Mouse (Mus musculus) telencephalon, adult 2 months (tissue): Measurements from ENCODE around the gene Nsd1.
A peak's percentile ranks its signal among the peaks of the same experiment; 100 is the strongest.
"Not testable (repeated sequence)": the region's sequence is repeated elsewhere in the genome, so short reads cannot be mapped to it uniquely, and the experiment has no call there.

ENCODE experiments used
- DNase-seq: peaks from one replicate; pipeline ENCODE4 v3.0.0-alpha.2; 2011; ENCODE audit warnings: low read depth, low spot score

Nsd1 gene

DNA sequence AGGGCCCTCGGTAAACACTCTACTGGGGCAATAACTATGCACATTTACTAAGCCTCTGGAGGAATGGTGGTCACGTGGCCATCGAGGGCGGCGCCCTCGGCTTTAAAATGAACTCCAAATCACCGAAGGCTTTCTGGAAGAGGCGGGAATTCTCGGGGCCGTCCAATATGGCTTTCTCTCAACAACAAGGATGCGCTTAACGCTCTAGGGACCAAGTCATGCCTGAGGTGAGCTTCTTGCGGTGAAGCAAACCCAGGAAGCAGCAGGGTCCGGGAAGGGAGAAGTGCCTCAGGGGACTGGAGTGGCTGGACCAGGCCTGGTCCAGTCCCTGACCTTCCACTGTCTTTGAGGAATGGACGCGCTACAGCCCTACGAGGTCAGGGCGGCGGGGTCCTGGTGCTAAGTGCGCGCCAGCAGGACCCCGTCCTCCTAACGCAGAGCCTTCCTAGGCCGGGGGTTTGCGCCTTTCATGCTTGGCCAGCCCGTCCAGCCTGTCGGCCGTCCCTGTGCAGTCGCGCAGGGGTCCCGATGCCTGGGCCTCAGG, at the start of gene Nsd1:
Gene Nsd1 (plus strand): TSS at position 134 of the 544 bp plus-strand sequence.
- DNase-seq, result no peak

DNA sequence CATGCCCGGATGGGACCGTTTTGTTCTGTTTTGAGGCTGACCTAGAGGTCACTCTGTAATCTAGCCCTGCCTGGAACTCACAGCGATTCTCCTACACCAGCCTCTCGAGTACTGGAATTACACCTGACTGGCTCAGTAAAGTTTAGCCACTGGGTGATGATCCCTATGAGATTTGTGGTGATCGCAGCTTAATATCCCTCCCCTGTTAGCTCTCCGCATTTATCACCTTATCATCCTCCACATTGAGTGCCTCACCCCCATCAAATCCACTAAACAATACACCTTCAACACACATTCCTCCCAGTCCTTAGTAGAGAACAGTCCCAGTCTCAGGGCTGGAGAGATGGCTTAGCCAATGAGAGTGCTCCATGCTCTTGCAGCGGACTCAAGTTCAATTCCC, 47.2 kb upstream of the Nsd1 start:
- no peak for DNase-seq

DNA sequence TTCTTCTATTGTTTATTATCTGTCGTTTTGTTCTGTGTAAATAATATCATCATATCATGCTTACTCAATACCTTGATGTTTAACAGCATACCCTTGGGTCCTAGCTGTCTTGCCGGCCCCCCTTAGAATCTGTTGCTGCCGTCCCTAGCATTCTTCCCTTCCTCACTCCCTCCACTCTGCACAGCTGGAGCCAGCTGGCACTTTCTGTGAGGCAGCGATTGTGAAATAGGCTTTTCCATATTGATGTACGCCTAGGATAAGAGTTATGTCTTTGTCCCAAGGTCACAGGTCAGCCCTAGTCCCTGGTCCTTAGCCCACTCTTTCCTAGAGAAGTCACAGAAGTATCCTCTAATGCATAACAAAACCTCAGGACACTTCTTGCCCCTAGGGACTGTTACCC, 46.0 kb upstream of the Nsd1 start:
- no peak for DNase-seq

DNA sequence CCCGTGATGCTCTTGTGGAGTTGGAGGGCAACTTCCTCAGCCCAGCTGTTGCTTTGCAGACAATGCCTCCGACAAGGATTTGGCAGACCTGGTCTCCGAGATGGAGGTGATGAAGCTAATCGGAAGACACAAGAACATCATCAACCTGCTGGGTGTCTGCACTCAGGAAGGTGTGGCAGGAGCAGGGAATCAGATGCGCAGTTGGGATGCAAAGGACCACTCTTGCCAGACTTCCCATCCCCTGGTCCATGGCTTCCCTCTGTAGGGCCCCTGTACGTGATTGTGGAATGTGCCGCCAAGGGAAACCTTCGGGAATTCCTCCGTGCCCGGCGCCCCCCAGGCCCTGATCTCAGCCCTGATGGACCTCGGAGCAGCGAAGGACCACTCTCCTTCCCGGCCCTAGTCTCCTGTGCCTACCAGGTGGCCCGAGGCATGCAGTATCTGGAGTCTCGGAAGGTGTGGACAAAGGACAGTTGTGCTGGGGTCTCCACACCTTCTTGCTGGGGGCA, 43.7 kb upstream of the Nsd1 start:
- DNase-seq, result no peak

DNA sequence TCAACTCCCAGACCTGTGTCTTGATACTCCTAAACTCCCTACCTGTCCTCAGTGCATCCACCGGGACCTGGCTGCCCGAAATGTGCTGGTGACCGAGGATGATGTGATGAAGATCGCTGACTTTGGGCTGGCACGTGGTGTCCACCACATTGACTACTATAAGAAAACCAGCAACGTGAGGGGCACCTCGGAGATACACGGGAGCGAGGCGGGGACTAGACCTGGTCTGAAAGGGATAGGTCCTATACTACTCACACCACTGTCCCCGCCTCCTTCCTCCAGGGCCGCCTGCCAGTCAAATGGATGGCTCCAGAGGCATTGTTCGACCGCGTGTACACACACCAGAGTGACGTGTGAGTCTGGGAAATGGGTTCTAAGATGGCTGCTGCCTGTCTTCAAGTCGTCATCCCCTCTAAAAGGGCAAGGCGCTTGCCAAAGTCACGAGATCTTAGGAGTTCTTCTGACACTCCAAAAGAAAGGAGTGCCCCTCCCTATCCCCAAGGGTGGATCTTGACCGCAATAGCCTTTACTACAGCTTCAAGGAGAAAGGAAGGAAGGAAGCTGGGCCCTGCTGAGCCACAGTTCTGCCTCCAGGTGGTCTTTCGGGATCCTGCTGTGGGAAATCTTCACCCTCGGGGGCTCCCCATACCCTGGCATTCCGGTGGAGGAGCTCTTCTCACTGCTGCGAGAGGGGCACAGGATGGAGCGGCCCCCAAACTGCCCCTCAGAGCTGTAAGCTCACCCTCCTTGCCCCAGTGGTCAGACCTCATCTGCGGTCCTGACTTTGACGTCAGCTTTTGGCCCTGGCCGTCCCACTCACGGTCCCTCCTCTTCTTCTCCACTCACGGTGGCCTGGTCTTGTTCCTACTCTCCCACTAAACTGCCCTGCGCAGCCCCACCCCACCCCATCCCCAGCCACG, 42.5 kb upstream of the Nsd1 start:
- no peak for DNase-seq

DNA sequence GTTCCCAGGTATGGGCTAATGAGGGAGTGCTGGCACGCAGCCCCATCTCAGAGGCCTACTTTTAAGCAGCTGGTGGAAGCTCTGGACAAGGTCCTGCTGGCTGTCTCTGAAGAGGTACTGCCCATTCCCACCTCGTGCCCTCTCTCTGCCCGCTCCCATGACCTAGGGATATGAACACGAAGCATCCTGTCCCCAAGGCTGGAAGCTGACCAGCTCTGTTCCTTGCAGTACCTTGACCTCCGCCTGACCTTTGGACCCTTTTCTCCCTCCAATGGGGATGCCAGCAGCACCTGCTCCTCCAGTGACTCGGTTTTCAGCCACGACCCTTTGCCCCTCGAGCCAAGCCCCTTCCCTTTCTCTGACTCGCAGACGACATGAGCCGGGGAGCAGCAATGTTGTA, 41.8 kb upstream of the Nsd1 start:
- no peak for DNase-seq

DNA sequence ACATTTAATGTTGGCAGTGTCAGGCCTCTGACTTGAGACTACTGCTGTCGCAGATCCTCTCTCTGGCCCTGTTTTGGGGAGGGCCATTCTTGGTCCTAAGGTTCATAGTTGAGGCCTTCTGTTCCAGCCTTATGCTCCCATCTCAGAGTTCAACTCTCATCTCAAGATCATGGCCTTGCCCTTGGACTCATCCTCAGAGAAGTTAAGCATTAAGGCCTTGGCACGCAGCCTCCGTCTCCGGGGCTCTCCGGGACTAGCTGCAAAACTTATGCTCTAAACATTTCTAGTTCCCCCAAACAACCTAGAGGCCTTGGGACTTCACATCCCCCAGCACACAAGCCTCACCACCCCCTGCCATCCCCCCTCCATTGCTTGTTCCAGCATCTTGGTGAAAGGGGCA, 41.3 kb upstream of the Nsd1 start:
- DNase-seq, result no peak

DNA sequence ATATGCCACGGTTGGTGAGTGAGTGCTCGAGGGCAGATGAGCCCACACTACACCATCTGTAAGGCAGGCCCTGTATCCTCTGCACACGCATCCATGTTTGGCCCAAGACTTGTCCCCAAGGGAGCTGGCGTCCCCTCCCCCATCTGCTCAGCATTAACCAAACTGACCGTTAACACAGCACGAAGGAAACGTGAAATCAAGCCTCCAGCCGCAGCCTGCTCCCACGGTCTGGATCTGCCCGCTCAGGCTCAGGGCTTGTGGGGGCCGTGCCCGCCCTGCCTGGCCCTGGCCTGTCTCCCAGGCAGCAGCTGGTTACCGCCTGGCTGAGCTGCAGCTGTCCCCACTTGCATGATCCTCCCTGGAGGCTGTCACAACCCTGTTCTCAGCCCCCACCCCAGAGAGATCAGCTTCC, 40.6 kb upstream of the Nsd1 start:
- DNase-seq, result no peak

DNA sequence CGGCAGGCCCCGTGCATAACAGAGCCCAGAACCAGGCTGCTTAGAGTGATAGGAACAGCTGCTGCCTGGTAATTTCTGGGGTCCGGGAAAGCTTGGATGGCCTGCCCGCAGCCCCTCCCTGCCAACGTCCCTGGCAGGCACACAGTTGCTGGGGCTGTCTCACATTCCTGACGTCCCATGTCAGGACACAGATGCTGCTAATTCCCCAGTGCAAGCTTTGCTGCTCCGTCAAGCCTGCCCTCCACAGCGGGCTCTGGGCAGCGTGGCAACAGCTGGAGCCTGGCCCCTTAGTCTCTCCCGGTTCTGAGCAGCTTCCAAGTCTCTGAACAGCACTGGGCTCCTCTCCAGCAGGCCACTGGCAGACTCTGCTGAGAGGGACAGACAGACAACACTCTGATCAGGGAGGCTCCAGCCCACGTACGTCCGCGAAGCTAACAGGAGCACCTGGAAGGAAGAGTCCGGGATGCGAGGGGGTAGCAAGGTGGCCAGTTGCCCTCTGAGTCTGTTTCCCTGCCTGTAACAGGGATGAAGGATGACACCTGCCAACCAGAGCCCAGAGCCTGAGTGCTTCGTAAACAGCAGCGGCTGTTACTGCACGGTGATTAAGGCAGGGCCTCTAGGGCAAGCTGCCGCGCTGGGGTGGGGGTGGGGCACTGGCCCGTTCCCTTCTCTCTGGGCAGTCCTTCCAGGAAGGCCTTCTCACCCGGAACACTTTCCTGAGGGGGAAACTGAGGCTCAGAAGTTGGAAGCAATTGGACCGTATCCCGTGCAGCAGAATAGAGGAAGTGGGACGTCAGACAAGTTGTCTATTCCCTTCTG, 37.9 kb upstream of the Nsd1 start:
- no peak for DNase-seq

DNA sequence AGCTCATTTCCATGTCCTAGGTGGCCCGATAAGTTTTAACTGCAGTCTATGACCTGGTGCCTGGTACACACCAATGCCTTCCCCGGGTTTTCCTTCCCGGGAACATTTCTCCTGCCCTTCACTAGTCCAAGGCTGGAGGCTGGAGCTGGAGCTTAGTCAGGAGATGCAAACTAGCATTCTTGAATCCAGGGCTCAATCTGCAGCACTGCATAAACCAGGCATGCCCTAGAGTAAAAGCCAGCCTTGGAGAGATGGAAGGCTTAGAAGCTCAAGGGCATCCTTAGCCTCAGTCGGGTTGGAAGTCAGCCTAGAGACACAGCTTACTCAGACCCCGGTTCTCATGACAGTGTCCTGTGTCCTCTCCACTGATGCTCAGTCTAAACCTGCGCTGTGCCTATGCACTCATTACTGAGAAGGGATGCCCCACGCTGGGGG, 37.2 kb upstream of the Nsd1 start:
- no peak for DNase-seq

DNA sequence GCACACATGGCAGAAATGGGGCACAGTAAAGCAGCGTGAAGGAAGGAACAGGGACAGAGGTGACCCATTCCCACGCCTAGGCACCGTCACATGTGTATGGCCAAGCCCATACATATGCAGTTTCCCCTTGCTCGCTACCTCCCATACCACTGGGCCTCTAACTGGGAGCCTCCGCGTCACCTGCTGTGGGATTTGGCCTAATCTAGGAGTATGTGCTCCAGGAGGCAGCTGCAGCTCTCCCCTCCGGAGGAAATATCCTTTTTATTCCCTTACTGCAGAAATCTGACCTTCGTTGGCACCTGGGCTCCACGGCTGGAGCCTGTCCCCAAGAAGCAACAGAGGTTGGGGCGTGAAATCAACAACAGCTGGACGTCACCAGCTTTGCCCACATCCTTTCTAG, 35.2 kb upstream of the Nsd1 start:
- no peak for DNase-seq

DNA sequence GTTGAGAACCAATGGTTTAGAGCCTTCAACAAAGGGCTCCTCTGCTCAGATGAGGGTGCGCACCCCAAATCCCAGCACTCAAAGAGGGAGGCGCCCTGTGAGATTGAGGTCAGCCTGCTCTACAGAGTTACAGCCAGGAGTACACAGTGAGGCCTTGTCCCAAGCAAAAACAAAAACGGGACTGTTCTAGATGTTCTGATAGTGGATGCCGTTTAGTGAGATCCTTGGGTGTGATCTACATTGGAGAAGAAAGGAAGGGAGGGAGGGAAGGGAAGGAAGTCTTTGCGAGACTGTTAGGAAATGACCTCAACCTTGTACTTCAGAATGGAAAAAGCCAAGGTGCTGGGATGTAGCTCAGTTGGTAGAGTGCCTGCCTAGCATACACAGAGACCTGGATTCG, 33.3 kb upstream of the Nsd1 start:
- no peak for DNase-seq

DNA sequence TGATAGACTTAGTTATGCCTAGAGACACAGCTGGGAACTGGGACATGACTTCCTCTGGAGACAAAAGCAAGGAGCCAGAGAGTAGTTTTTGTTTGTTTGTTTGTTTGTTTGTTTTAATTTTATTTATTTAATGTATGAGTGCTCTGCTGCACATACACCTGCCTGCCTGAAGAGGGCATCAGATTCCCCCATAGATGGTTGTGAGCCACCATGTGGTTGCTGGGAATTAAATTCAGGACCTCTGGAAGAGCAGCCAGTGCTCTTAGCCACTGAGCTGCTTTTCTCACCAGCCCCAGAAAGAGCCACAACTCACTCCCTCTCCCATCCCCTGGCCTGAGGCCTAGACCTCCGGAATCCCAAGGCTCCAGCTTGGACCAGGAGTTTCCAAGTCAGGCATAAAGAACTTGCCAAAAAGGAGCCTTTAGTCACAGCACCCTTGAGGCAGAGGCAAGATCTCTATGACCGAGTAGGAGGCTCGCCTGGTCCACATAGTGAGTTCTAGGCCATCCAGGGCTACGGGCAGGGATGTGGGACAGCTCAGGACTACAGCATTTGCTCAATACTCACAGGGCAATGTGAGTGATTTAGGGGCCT, 31.6 kb upstream of the Nsd1 start:
- no peak for DNase-seq

DNA sequence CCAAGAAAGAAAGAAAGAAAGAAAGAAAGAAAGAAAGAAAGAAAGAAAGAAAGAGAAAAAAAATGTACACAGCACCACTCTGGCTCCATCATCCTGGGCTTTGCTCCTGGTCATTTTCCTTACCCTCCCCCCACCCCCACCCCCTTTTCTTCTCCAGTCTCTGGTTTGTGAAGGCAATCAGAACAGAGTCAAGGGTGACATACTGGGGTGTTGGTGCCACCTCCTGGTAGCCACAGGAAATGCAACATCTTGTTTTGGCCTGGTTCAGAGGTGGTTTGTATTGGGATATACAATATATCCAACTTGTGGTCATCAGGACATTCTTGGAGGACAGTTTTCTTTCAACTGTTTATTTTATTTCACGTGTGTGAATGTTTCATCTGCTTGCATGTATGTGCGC, 31.0 kb upstream of the Nsd1 start:
- DNase-seq, result no peak

DNA sequence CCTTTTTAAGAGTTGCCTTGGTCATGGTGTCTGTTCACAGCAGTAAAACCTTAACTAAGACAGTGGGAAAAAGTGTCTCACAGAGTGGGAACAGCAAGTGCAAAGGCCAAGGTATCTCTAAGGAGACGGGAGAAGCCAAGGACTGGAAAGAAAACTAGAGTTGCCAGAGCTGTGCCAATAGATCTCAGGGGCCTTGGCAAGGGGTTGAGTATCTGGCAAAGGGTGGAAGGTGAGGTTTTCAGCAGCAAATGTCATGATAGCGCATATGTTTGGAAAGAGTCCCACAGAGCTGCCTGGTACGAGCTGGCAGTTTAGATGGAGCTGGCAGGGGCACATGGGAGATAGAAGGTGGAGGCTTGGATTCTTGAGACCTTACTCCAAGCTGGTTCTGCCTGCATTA, 30.0 kb upstream of the Nsd1 start:
- DNase-seq, result no peak

DNA sequence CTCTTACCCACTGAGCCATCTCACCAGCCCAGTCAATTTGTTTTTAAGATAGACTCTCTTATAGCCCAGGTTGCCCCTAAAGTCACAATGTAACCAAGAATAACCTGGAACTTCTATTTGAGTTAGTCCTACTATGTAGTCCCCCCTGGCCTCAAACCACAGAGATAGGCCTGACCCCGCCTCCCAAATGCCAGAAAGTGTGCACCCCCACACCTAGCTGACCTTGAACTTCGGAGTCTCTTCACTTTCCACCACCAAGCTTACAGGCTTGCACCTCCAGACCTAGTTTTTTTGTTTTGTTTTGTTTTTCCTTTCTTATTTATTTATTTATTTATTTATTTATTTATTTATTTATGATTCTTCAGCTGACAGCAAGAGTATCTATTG, 27.8 kb upstream of the Nsd1 start:
- no peak for DNase-seq

DNA sequence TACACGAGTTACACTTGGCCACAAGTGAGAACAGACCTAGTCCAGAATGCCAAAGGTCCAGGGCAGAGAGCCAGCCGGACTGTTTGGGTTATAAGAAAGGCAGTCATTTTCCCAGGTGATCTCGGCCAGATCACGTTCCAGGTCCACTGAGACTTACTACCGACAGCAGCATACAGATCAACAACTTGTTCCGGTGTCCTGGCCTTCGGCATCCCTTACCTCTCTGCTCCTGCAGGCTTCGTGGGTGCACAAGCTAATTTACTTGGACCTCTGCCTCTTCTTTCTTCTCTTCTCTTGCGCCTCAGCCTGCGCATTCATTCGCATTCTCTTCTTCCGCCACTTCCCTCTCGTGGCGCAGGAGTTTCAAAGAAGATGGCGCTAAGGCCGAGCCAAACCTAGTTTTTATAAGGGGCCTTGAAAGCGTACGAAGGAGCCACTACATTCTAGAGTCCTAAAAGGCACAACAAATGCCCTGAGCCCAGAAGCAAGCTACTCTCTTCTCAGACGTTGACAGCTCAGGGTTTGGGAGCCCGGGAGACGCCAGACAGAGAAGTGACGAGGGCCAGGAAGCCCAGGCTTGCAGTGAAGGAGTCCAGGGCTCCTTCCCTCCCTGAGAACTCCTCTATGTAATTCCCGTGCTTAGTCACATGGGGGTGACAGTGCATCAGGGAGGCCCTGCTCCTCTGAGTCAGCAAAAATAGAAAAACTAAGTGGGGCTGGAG, 27.2 kb upstream of the Nsd1 start:
- DNase-seq, result peak; percentile 75

DNA sequence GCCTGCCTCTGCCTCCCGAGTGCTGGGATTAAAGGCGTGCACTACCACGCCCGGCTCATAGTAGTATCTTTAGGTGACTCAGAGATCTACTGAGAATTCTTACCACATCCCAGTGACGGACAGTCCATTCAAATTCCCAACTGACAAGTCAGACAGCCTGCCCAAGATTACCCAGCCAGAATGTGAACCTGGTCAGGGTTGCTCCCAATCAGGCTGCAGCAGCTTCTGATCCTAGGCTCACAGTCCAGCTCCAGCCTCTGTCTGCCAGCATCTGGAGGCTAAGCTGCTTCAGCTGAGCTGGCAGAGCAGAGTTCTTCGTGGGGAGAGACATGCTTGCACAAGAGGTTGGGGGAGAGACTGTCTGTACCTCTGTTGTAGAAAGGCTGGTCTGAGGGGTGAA, 26.2 kb upstream of the Nsd1 start:
- no peak for DNase-seq

DNA sequence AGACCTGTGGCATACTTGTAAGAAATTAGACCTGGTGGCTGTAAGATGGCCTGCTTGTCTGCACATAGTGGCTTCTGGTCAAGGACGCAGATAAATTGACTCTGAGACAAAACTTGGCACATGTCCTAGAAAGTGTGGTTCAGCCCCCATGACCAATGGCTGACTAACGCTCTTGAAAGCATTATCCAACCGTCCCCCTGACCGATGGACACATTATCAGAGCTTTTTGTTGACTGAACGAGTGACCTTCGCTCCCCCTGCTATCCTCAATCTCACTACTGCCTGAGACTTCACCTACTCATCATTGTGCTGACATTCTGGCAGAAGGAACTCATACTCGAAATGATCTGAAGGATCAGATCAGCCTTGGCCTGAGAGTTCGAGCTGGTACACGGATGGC, 22.5 kb upstream of the Nsd1 start:
- not testable (repeated sequence) for DNase-seq

DNA sequence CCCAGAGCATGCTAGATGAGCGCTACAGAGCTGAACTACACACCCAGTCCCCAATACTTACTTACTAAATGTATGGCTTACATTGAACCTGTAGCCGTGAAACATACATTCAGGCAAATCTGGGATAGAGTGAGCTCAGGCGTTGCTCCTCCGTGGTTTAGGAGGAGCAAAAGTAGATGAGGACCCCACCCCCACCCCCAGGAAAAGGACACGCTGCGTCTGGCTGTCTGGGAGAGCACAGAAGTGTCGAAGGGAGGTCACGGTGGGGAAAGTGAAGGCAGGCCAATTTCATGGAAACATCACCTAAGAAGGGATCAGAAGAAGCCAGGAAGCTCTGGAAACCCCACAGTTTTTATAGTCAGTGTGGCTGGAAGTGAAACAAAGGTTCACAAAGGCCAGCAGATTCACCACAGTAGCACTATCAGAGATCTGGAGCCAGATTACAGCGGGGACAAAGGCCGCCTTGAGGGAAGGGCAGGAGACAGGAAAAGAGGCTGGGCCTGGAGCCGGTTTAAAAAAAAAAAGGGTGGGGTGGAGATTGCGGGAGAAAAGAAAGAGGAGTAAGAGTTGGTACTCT, 20.0 kb upstream of the Nsd1 start:
- DNase-seq, result no peak
